Mouse (Mus musculus): Measurements from ENCODE around the gene Rnasek. TPM values are rescaled to one million over a fixed set of nuclear protein-coding genes. Genes with fewer than 3 reads are reported as not detected.
A peak's percentile ranks its signal among the peaks of the same experiment; 100 is the strongest.

Rnasek gene
- total RNA-seq (2022), result 100 to 1,000 TPM; 197 to 255 (median 240) TPM

DNA sequence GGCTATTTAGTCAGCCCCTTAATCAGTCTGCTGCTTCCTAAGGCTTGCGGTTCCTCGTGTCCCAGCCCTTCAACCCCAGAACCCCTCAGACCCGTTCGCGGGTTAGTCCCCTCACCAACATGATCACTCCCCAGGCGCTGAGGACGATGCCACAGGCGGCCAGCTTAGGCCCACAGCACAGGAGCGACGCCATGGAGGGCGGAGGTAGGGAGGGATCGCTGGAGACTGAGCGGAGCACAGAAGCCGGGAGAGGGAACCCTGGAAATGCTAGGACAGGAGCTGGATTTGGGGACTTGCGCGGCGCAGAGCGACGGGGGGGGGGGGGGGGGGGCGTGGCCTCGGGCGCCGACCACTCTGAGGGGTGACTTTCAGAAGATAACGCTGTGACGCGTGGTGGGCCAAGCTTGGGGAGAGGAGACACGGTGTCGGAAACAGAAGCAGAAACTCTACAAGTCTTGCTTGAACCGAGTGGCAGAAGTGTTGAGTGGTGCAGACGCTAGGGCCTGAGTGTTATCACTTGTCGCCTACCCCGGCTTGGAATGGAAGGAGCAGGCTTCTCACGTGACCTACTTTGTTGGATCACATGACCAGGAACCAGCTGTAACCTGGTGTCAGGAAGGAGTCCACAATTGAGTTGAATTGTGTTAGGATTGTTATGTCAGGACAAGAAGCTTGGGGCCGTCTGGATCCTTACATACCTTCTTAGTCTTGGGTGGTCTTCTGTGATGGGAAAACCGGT, at the start of gene Rnasek, which contains the start of gene Gm21988:
Gene Rnasek (minus strand): TSS at position 302 of the 739 bp plus-strand sequence.
Gene Gm21988 (minus strand): TSS at position 290 of the 739 bp plus-strand sequence.
- DNase-seq (ENCODE audit: low spot score in 2 of 2), result peak; percentile 81 to 86

DNA sequence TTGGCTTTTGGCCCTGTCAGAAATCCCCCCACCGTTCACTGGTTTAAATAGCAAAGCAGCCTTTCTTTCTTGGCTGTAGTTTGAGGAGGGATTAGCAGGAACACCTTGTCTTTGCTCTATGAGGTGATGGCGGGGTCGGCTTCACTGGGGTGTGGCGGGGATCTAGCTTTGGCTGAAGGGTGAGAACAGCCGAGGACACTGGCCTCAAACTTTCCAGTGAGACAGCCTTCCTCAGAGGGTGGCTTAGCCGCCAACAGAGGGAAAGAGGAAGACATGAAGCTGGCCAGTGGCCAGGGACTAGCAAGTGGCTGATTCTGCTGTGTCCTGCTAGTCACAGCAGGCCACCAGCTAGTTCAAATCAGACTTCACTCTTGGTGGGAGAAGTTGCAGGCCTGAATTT, 49.6 kb upstream of the Rnasek start:
- no peak for DNase-seq (ENCODE audit: low spot score in 2 of 2)

DNA sequence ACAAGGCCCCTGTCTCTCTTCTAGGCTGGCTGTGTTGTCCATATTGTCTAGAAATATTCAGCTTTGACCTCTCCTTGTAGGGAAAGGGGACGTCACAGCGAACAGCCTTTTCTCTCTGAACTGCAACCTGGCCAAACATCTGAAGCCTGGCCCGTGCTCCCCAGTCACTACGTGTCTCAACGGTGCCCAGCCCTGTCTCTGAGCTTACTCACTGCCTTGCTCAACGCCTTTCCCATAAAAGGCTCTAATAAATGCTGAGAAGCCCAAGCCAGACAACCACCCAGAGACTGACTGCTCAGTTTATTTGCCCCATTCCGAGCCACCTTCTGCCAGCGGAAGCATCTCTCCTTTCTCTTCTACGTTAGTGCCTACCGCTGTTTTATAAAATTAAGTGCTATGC, 48.5 kb upstream of the Rnasek start:
- no peak for DNase-seq (ENCODE audit: low spot score in 2 of 2)

DNA sequence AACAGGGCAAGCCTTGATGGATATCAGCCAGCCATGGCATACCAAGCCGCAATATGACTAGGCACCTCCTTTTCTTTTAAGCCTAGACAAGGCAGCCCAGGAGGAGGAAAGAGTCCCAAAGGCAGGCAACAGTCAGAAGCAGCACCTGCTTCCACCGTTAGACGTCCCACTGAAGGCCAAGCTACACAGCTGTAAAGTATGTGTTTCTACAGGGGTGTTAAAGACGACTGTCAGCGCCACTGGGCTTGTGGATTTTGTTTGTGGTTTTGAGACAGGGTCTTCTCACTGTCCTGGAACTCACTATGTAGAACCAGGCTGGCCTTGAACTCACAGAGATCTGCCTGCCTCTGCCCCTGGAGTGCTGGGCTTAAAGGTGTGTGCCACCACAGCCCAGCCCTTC, 46.0 kb upstream of the Rnasek start:
- DNase-seq (ENCODE audit: low spot score in 2 of 2), result no peak

DNA sequence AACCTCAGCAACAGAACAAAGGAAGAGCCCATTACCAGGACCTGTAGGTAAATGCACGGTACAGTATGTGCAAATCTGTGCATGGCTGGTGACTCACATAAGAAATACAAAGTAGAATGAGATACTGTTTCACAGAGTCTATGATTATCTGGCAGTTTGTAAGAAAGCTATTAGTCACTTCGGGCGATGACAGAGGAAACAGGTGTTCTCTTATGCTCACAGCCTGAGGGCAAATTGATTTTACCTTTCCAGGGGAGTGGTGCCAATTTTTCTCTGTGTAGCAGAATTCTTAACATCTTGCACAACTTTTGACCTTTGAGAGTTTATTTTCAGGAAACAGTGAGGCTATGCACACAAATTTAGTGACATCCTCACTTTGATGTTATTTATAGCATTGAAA, 45.1 kb upstream of the Rnasek start:
- no peak for DNase-seq (ENCODE audit: low spot score in 2 of 2)

DNA sequence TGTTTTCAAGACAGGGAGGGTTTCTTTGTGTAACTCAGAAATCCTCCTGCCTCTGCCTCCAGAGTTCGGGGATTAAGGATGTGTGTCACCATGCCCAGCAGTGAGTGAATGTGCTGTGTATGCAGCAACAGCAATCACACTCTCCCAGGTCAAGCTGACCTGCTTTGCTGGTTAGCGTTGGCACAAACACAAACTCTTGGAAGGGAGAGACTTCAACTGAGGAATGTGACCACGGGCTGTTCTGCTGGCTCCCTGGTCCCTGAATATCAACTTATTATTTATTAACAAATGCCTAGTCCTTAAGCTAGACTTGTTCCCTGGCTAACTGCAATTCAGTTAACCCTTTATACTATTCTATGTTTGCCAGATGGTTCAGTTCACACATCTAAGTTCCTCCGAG, 44.0 kb upstream of the Rnasek start:
- DNase-seq (ENCODE audit: low spot score in 2 of 2), result no peak

DNA sequence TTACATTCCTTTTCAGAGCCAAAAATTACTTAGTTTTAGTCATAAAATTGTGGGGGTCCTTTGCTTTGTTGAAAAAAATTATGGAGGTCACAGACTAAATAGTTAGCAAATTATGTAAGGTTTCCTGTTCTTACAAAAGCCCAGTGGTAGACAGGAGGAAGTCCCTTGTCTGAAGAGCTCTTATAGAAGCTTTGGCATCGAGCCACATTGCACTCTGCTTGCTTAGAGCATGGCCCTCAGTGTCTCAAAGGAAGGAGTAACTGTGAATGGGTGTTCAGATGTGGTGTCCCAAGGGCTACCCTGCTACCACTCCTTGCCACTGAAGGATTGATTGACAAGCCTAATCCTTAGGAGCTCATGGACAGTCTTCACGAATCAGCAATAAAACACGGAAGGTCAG, 40.8 kb upstream of the Rnasek start:
- no peak for DNase-seq (ENCODE audit: low spot score in 2 of 2)

DNA sequence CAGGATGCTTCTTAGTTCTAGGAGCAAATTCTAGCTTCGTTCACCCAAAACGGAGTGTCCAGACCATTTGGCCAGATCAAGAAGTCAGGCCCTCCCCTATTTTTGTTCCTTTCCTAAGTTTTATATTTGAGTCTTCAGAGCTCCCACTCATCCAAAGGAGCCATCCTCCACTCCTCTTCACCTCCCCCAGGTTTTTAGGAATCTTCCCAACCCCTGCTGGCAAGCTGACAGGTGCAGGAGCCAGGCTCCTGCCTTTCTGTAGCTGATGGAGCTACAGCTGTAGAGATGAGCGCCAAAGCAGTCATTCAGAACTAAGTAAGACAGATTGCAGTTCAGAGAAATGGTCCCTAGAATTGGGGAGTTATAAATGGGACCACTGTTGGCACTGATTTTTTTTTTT, 39.3 kb upstream of the Rnasek start:
- no peak for DNase-seq (ENCODE audit: low spot score in 2 of 2)

DNA sequence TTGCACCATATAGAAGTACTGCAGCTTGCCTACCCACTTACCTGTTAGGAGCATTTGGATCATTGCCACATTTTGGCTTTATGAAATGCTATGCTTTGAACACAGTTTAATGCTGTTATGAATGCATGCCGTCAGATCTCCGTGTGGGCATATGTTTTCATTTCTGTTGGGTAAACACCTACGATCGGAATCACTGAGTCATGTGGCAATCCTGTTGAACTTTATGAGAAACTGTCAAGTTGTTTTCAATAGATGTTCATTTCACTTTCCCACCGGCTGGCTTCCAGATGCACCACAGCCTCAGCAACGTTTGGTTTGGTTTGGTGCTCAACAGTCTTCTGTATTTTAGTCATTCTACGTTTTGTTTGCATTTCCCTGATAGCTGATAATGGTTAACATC, 32.0 kb upstream of the Rnasek start:
- no peak for DNase-seq (ENCODE audit: low spot score in 2 of 2)

DNA sequence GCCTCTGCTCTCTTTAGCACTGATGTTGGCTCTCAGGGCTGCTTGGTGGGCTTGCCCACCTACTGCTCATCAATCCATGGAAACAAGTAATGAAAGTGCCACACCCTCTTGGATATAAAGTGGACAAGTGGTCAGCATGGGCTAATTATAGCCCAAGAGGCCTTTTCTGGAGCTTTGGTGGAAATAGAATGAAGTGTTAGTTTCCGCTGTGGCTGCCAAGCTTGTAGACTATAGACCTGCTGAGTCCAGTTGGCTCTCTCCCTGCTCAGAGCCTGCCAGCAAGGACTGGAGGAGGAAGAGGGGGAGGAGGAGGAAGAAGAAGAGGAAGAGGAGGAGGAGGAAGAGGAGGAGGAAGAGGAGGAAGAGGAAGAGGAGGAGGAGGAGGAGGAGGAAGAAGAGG, 26.8 kb upstream of the Rnasek start:
- no peak for DNase-seq (ENCODE audit: low spot score in 2 of 2)

DNA sequence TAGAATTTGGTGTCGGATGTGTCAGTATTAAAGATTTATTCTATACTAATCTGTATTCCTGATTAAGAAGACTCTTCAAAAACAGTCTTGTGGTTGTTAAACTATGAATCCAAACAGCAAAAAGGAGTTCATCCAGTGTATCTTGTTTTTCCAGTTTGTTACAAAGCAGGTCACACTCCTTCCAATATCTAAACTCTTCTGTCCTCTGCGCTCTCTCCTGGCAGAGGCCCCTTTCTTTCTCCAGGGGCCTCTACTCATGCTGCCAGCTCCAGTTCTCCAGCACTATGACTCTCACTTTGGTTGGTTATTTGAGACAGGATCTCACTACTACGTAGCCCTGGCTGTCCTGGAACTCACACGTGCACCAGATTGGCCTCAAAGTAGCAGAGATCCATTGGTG, 26.2 kb upstream of the Rnasek start:
- DNase-seq (ENCODE audit: low spot score in 2 of 2), result no peak

DNA sequence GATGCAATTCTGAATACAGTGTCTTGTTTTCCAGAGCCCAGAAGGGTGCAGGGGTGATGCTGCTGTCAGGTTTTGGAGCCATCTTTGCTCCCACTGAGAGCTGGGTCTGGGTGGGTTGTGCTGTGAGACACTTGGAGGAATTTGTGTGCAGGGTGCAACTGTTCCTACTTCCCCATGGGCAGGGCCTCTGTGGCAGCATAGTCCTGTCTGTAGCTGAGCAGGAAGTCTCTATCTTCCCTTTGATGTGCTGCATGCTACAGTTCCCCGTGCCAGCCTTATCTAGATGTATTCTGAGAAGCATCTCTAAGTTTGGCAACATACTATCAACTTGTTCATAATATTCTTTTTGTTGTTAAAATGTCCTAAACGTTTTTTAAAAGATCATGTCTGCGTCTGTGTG, 25.6 kb upstream of the Rnasek start:
- DNase-seq (ENCODE audit: low spot score in 2 of 2), result no peak

DNA sequence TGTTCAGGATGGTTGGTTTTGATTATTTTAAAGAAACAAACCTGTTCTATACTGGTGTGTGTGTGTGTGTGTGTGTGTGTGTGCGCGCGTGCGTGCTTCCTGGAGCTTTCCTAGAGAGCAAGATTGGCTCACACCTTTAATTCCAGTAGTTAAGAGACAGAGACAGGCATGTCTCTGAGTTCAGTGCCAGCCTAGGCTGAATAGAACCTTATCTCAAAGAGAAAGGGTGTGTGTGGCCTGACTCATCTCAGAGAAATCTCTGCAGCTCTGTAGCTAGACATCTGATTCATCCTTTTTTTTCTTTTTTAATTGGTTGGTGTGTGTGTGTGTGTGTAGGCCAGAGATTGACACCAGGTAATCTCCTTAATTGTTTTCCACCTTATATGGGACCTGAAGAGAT, 19.4 kb upstream of the Rnasek start:
- DNase-seq (ENCODE audit: low spot score in 2 of 2), result no peak

DNA sequence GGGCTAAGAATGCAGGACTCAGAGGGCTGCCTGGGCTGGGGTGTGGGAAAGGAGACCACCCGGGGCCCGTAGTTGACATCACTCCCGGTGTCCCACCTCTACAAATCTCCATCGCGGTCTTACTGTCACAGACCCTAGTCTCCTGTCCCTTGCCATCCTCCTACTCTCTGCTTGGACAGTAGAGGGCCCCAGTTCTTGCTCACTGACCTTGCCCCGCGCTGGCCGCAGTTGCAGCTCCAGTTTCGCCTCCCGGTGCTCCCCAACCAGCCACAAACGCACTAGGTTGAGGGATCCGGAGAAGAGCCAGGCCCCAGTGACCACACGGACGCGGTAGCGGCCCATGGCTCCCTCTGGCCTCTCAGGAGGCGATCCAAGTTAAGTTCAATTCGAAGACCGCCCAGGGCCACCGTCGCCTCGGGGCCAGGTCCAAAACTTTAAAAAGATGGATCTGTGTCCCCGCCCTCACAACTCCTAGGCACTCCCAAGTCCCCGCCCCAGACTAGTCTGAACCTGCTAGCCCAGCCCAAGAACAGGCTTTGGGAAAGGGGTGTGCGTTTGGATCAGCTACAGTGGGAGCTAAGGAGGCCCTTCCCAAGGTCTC, 15.4 kb upstream of the Rnasek start, which contains the start of gene Alox12:
Gene Alox12 (minus strand): TSS at position 423 of the 601 bp plus-strand sequence.
- no peak for DNase-seq (ENCODE audit: low spot score in 2 of 2)

DNA sequence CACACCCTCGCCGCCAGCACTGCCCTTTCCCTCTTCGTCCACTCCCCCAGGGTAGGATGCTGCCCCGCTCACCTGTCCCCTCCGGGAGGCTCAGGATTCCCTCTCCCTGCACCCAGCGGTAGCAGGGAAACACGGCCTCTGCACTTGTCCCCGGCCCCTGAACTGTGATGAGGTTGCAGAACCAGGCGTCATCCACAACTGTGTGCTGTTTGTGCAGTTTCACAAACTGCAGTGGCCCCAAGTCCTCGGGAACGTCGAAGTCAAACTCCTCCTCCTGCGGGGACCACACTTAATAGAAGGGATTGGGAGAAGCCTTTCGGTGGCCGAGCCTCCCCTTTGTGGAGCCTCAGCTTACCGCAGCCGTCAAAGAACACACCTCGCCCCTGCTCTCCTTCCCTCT, 14.7 kb upstream of the Rnasek start:
- DNase-seq (ENCODE audit: low spot score in 2 of 2), result no peak

DNA sequence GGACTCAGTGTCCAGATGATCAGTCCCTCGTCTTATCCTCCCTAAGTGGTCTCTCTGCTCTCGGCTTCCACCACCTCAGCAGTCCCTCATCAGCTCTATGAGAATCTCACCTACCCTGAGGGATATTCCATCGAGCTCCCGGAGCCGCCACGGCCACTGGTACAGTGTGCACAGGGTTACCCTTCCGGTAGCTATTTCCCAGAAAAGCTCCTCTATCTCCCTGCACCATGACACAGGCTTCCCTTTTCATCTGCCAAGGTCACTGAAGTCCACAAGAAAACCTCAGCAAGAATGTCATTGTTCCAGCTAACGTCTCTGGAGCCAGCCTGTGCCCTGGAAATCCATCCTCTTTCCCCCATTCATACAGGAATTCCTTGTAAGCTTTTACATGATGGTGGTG, 12.2 kb upstream of the Rnasek start:
- no peak for DNase-seq (ENCODE audit: low spot score in 2 of 2)

DNA sequence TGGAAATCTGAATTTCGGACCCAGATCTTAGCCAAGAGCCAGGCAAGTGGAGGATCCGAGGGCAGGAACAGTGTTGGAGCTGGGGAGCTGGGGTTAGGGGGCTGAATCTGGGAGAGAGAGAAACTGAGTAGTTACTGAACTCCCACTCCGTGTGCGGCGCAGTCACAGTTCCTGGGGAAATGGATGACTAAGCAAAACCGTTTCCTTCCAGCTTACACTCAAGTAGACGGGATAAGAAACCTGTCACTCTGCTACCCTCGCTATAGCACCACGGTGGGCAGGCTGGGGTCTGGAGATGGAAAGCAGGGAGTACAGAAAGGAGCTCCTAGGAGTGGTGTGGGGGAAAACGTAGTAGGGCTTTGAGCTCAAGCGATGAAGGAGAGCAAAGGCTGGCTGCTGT, 10.5 kb upstream of the Rnasek start:
- no peak for DNase-seq (ENCODE audit: low spot score in 2 of 2)

DNA sequence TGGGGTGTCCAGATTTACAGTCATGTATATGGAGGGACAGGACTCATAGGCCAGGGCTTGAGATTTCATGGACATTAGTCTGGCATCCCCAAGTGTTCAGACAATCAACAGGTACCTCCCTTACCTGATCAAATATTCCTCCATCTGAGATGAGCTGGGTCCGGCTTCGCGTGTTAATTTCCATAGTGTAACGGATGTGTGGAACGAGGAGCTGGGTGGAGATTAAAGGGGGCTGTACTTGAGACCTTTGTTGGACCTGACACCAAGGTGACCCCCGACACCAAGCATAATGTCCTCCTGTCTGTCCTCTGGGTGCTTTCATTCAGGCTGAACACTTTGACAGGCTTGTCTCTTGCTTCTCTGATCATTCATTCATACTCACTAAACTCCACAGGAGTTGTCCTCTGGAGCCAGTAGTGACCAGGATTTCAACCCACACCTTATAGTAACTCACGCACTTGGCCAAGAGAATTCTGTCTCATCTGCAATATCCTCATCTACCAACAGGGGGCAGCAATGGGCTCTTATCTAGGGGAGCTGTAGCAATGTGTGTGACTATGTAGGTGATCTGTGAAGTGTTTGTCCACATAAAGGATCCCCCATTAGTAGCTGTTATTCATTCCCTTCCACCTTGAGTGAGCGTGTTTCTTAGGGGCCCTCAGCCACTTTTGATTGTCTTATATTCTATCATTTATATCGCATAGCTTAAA, 7.6 kb upstream of the Rnasek start:
- no peak for DNase-seq (ENCODE audit: low spot score in 2 of 2)

DNA sequence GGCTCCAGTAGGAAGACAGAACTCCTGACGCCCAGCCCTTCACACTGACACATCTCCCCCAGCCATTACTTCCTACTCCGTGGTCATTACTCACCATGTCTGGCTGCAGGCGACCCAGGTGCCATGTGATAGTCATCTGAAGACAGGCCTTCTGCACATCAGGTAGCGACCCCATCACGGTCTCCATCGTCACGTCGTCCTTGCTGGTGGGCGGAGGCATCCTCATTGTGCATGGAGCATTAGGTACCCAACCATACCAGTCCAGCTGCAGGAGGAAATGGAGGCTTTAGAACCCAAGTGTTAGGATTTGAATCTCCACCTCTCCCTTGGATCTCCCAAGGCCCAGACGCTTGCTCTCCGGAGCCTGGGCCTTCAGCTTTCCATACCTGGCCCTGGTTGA, 2.9 kb upstream of the Rnasek start:
- no peak for DNase-seq (ENCODE audit: low spot score in 2 of 2)

DNA sequence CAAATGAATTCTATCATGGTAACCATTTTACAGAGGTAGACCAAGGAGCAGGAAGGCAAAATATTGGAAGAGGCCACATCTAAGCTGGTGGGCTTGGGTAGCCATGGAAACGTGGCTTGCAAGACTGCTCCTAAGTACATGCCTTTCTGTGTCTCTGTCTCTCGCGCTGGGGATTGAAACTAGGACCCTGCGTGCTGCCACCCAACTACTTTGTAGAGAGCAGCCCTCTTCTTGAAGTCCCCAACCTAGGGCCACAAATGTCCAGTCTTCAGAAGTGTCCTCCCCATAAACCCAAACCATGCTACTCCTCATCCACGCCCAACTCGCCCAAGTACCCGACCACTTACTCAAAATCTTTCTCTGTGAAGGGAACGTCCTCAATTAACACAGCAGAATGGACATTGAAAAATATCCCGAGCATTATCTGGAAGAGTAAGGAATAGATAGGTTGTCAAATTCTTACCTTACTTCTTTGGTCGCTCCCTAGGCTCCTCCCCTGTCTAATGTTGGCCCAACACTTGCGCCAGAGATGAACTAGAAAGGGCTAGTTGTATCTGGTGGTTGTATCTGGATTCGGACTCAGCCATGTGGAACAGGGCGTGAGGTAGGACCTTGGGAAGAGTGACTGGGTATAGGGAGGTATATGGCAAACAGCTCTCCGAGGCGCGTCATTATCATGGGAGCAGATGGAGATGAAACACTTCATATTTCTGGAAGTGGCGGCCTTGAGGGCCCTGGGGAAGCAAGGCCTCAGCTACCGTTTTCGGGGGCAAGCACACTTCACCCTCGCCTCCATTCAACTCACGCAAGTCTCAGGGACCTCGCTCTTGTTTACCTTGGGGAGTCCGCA, 826 bp downstream of the Rnasek start:
- DNase-seq (ENCODE audit: low spot score in 2 of 2), result no peak

DNA sequence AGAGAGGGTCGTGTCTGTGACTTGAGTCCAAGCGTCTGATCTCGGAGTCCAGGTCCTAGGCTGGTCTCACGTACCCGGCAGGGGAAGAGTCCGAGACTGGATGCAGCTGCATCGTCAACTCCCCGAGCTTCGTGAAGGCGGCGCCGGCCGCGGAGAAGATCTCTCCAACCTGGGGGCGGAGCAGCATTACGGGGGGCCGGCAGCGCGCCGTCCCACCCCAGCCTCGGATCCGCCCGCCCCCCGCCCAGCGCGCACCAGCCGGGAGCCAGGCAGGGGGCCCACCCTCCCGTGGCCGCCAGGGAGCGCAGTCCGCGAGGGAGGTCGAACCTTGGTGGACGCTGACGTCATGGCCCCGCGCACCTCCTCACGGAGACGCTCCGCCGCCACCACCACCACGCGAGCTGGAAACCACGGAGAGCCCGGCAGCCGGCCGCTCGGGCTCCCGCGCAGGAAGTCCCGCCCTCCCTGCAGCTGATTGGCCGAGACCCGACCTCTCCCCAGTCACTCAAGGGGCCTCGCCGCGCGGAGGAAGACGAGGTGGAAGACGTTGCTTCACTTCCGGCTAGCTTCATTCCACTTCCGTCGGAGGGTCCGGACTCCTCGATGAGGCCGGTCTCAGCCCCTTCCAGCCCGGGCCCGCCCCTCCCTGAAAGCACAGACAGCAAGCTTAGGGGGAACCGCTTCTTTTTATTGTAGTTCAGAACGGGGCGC, 2.0 kb downstream of the Rnasek start, which contains the start of gene 0610010K14Rik:
Gene 0610010K14Rik (minus strand): TSS at position 458 of the 711 bp plus-strand sequence.
- peak; percentile 96 for DNase-seq (ENCODE audit: low spot score in 2 of 2)

Measured in left cerebral cortex, adult 8-10 months (tissue).